Mouse (Mus musculus): Measurements from ENCODE around the gene Cars. TPM values are rescaled to one million over a fixed set of nuclear protein-coding genes. Genes with fewer than 3 reads are reported as not detected.

The Cars gene
- polyA plus RNA-seq, 1 experiment from 2014 or later = 57.6 TPM

DNA sequence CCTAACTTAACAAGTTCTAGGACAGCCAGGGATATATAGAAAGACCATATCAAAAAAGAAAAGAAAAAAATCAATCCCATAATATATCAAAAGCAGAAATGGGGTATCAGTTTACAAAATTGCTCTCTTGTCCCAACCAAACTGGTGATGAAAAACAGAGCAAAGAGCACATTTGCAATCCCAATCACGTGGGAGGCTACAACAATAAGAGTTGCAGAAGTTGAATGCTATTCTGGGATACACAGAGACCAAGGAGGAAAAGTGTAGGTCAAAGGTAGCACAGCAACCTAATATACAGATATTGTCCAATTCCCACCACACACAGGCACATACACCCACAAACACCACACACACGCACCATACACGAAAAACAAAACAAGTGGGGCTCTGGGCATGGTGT, 63.6 kb downstream of the Cars start:
- ATAC-seq = no peak
- no peak overlapping the region for H3K9ac ChIP-seq
- no peak overlapping the region for H3K4me3 ChIP-seq (replicated peaks)
- H3K4me1 ChIP-seq (replicated peaks) = no peaks in the 10 kb centered on the region
- H3K27ac ChIP-seq = no peak overlapping the region
- no peaks in the 10 kb centered on the region for H3K27me3 ChIP-seq (replicated peaks)
- whole genome bisulfite sequencing = 88% methylated on average over 3 of the region's 3 CpGs
- H3K9me3 ChIP-seq = no peaks in the 10 kb centered on the region
- no peak overlapping the region for H3K4me2 ChIP-seq (replicated peaks)
- H3K36me3 ChIP-seq = peaks cover 56% of the 10 kb centered on the region

DNA sequence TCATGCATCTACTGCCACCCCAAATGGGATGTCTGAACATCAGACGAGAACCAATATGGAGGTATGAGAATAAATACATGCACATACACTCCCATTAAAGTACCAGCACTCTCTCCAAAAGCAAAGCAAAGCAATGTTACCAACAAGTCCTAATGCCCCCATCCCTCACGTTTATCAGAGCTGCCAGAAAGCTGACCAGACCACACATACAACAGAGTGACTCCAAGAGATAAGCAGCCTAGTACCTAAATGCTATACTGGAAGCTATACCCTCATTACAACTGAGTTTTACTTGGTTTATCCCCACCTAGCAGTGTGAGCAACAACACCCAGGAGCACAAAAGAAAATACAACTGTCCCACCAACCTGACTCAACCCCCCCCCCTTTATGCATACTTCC, 66.6 kb downstream of the Cars start:
- Histone ChIP-seq H3K27me3 (replicated peaks) (no peaks in the 10 kb centered on the region), H3K4me3 (replicated peaks) (no peak overlapping the region), H3K4me2 (replicated peaks) (no peak overlapping the region), H3K36me3 (peaks cover 80% of the 10 kb centered on the region), H3K4me1 (replicated peaks) (no peaks in the 10 kb centered on the region), H3K27ac (no peak overlapping the region), H3K9ac (no peak overlapping the region), H3K9me3 (no peaks in the 10 kb centered on the region)
- 78% methylated on average over 2 of the region's 2 CpGs for WGBS
- no peak for ATAC-seq

DNA sequence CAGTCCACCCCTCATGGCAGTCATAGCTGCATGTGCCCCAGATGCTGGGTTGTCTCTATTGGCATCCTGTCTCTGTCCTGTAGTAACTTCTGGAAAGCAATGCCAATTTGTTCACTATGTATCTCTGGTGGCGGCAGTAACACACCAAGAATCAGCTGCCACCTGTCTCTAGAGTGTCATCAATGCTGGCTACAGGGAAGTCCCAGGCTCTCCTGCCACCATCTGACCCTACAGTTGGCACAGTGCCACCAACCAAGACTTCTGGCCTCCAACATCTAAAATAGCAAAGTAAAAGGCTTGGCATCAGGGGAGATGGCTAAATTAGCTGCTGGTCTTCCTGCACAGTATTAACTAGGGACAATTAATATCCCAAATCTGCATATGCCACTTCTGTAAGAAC, 67.5 kb downstream of the Cars start:
- Histone ChIP-seq H3K4me1 (replicated peaks) (no peaks in the 10 kb centered on the region), H3K36me3 (peaks cover 81% of the 10 kb centered on the region)
- 84% methylated on average over 1 of the region's 1 CpGs for WGBS

DNA sequence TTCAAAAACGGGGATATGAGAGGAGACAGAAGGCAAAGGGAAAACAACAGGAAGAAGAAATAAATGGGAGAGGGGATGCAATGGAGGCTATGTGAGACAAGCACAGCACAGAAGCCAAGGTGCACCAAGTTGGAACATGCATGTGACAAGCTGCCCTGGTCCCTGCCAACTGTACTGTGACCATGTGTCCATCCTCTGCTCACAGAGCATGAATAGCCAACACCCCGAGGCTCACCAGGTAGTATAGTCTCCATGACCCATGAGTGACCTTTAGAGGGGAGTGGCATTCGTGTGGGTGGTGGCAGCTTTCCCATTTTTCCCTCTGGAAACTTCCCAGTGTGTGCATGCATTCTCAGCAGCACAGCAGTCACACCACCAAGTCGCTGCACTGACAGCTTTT, 80.6 kb downstream of the Cars start:
- no peak overlapping the region for H3K9ac ChIP-seq
- H3K4me1 ChIP-seq (replicated peaks) = no peaks in the 10 kb centered on the region
- H3K27me3 ChIP-seq (replicated peaks) = no peaks in the 10 kb centered on the region
- no peaks in the 10 kb centered on the region for H3K9me3 ChIP-seq
- peaks cover 68% of the 10 kb centered on the region for H3K36me3 ChIP-seq
- ATAC-seq = no peak
- 69% methylated on average over 4 of the region's 4 CpGs for WGBS
- H3K27ac ChIP-seq = no peak overlapping the region
- H3K4me3 ChIP-seq (replicated peaks) = no peak overlapping the region
- H3K4me2 ChIP-seq (replicated peaks) = no peak overlapping the region

More for the DNA sequence above, 67.5 kb downstream of the Cars start:
- H3K9ac ChIP-seq = no peak overlapping the region
- no peaks in the 10 kb centered on the region for H3K9me3 ChIP-seq
- no peak overlapping the region for H3K27ac ChIP-seq
- H3K27me3 ChIP-seq (replicated peaks) = no peaks in the 10 kb centered on the region
- no peak for ATAC-seq
- H3K4me2 ChIP-seq (replicated peaks) = no peak overlapping the region
- H3K4me3 ChIP-seq (replicated peaks) = no peak overlapping the region

DNA sequence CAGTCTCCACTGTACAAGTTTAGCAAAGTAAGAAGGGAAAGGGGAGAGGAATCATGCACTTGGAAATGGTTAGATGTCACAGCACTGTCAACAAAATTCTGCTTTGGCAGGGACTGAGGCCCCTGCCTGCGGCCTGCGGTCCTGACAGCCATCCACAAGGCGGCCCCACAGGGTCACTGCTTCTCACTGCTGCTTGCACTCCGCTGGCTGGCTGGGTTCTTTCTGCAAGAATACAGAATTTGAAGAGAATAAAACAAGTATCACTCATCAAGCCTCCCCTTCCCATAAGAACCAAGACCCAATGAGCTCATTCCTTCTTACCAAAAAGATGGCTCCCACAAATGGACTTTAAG, 85.5 kb downstream of the Cars start:
- no peak overlapping the region for H3K4me3 ChIP-seq (replicated peaks)
- H3K27ac ChIP-seq = no peak overlapping the region
- ATAC-seq = no peak
- no peak overlapping the region for H3K9ac ChIP-seq
- no peaks in the 10 kb centered on the region for H3K4me1 ChIP-seq (replicated peaks)
- H3K4me2 ChIP-seq (replicated peaks) = no peak overlapping the region
- H3K27me3 ChIP-seq (replicated peaks) = no peaks in the 10 kb centered on the region
- WGBS = 93% methylated on average over 4 of the region's 4 CpGs
- H3K9me3 ChIP-seq = no peaks in the 10 kb centered on the region
- peaks cover 48% of the 10 kb centered on the region for H3K36me3 ChIP-seq

DNA sequence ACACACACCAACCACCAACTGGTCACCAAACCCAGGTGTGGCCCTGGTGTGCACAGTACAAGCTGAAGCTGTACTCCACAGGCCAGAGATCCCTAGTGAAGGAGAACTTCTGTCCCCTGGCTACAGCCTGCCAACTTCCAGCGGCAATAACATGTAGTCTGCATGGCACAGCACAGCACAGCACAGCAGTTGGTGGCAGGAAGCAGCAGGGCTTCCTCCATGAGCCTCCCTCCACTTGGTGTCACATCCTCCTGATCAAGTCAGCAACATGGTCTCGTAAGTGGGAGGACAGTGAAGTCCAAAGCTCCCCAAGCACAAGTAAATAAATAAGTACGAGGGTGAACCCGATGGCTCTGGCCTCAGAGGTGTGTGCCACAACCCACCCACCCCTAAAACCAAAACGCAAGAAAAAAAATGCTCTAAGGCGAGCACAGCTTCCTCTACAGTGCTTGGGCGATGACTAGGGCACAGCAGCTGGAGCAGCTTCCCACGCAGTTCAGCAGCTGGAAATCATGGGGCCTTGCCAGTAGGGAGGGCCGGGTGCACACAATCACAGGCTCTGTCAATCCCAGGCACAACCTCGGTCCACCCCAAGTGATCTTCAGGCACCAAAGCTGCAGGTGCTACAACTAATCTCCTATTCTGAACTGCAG, 86.0 kb downstream of the Cars start:
- Histone ChIP-seq H3K4me1 (replicated peaks) (no peaks in the 10 kb centered on the region), H3K27ac (no peak overlapping the region), H3K36me3 (peaks cover 43% of the 10 kb centered on the region), H3K4me2 (replicated peaks) (no peak overlapping the region), H3K4me3 (replicated peaks) (no peak overlapping the region), H3K9ac (no peak overlapping the region), H3K27me3 (replicated peaks) (no peaks in the 10 kb centered on the region), H3K9me3 (no peaks in the 10 kb centered on the region)
- 87% methylated on average over 10 of the region's 10 CpGs for WGBS
- no peak for ATAC-seq

DNA sequence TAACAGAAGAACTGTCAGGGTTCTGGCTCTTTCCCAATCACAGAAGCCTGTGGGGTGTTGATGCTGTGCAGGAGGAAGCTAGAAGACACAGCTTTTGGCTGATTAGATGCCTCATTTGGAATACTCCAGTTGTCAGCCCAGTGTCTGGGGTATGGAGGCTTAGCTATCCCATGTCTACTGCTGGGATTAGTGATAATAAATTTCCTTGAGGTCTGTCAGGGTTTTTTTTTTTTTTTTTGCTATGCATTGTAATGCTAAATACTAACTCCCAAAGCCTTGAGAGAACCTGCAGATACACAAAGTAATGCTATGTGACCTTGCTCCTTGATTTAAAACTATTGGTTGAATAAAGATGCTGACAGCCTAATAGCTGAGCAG, 88.6 kb downstream of the Cars start:
- Histone ChIP-seq H3K4me1 (replicated peaks) (no peaks in the 10 kb centered on the region), H3K4me2 (replicated peaks) (no peak overlapping the region), H3K27ac (no peak overlapping the region), H3K9me3 (no peaks in the 10 kb centered on the region), H3K27me3 (replicated peaks) (no peaks in the 10 kb centered on the region), H3K9ac (no peak overlapping the region), H3K4me3 (replicated peaks) (no peak overlapping the region), H3K36me3 (peaks cover 26% of the 10 kb centered on the region)
- ATAC-seq = no peak

DNA sequence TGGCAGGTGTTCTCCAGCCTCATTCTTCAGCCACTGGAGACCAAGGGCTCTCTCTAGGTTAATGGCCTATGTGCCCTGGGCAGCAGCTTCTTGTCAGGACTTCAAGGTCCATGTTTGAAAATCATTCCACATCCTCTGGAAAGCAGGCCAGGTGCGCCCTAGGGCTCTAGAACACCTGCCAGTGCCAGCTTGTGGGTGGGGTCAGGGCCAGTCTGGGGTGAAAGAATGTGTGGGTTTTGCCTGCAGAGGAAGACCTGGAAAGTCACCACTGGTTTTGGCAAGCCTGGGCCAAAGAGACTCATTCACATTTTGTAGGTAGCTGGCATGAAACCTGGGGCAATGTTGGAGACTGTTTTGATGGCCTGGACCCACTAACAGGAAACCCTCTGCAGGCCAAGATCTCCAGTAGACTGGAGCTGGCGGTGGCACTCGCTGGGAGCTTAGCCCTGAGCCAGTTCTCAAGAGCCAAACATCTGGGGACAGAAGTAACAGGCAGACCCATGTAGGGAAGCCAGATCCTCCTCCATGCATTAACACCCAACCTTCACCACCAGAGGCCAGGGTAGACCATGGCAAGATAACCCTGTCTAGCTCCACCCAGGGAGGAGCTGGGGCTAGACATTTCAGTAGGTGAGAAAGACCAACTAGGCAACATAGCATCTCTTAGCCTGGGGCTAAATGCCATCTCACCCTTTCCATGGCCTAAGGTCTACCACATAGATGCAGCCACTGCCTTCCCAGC, 89.1 kb downstream of the Cars start:
- Histone ChIP-seq H3K36me3 (peaks cover 22% of the 10 kb centered on the region), H3K9ac (no peak overlapping the region), H3K4me3 (replicated peaks) (no peak overlapping the region), H3K27me3 (replicated peaks) (no peaks in the 10 kb centered on the region), H3K27ac (no peak overlapping the region), H3K4me2 (replicated peaks) (no peak overlapping the region), H3K9me3 (no peaks in the 10 kb centered on the region), H3K4me1 (replicated peaks) (no peaks in the 10 kb centered on the region)
- ATAC-seq = no peak
- whole genome bisulfite sequencing = 83% methylated on average over 3 of the region's 3 CpGs

DNA sequence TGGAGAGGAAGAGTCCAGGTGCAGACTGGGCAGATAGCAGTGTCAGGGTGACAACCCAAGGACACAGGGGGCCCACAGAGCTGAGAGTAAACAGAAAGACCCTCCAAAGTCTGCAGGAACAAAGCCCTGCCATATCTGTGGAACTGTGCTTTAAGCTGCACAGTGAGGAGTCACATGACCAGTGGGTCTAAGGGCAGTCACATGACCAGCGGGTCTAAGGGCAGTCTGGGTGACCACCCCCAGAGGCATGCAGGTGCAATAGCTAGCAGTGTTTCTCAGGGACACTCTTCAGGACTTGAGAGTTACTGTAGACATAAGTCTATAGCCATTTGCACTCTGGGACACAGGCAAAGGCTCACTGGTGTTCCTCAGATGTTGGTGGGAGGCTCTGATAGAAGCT, 90.3 kb downstream of the Cars start:
- H3K4me3 ChIP-seq (replicated peaks) = no peak overlapping the region
- WGBS = 69% methylated on average over 1 of the region's 1 CpGs
- peaks cover 11% of the 10 kb centered on the region for H3K36me3 ChIP-seq
- no peaks in the 10 kb centered on the region for H3K27me3 ChIP-seq (replicated peaks)
- no peak overlapping the region for H3K4me2 ChIP-seq (replicated peaks)
- no peaks in the 10 kb centered on the region for H3K9me3 ChIP-seq
- no peak for ATAC-seq
- H3K4me1 ChIP-seq (replicated peaks) = no peaks in the 10 kb centered on the region
- H3K9ac ChIP-seq = no peak overlapping the region
- no peak overlapping the region for H3K27ac ChIP-seq

Other genes starting within 250 kb of the Cars start
- 672 and 702 TPM in 2 replicates for gene Cdkn1c, start 139.0 kb downstream of the Cars start, polyA plus RNA-seq (2015; fragmentation: Nextera tagmentation; extraction: Ambion mirVana)
- gene Slc22a18, start 126.4 kb downstream of the Cars start, polyA plus RNA-seq (2015; fragmentation: Nextera tagmentation; extraction: Ambion mirVana) = 11.4 and 13.4 TPM in 2 replicates
- 13.6 and 17.7 TPM in 2 replicates for gene Phlda2, start 96.9 kb downstream of the Cars start, polyA plus RNA-seq (2015; fragmentation: Nextera tagmentation; extraction: Ambion mirVana)
- 198 TPM in 2 replicates for gene Nap1l4, start 51.0 kb downstream of the Cars start, polyA plus RNA-seq (2015; fragmentation: Nextera tagmentation; extraction: Ambion mirVana)
- 0.35 and 0.38 TPM in 2 replicates for gene Tnfrsf26, start 28.6 kb upstream of the Cars start, polyA plus RNA-seq (2015; fragmentation: Nextera tagmentation; extraction: Ambion mirVana)
- gene Tnfrsf22, start 49.6 kb upstream of the Cars start, polyA plus RNA-seq (2015; fragmentation: Nextera tagmentation; extraction: Ambion mirVana) = 6.1 and 6.9 TPM in 2 replicates
- gene Tnfrsf23, start 85.8 kb upstream of the Cars start, polyA plus RNA-seq (2015; fragmentation: Nextera tagmentation; extraction: Ambion mirVana) = 0.69 and 1.2 TPM in 2 replicates
- gene Osbpl5, start 156.9 kb upstream of the Cars start, polyA plus RNA-seq (2015; fragmentation: Nextera tagmentation; extraction: Ambion mirVana) = 25.6 and 25.9 TPM in 2 replicates
- not detected in 2 replicates for gene Mrgprg, start 166.9 kb upstream of the Cars start, polyA plus RNA-seq (2015; fragmentation: Nextera tagmentation; extraction: Ambion mirVana)
- 1.2 and 1.3 TPM in 2 replicates for gene Mrgpre, start 184.4 kb upstream of the Cars start, polyA plus RNA-seq (2015; fragmentation: Nextera tagmentation; extraction: Ambion mirVana)
- gene Nadsyn1, start 222.8 kb upstream of the Cars start, polyA plus RNA-seq (2015; fragmentation: Nextera tagmentation; extraction: Ambion mirVana) = 19.4 and 21.1 TPM in 2 replicates
- 70.2 and 78.9 TPM in 2 replicates for gene Dhcr7, start 223.1 kb upstream of the Cars start, polyA plus RNA-seq (2015; fragmentation: Nextera tagmentation; extraction: Ambion mirVana)

Data from intestine, embryonic 15.5 days (tissue).